Mouse (Mus musculus) lung, postnatal 0 days (tissue): ENCODE measurements around the gene Gga1. TPM values are rescaled to one million over a fixed set of nuclear protein-coding genes. Genes with fewer than 3 reads are reported as not detected.

Experiments used
- ATAC-seq: fragments of 200-750 bp; cut with Nextera tagmentation; 2 replicates; pipeline ENCODE4 v1.8.0; 2017; ENCODE audit warnings: moderate library complexity
- DNase-seq: peaks from one replicate; pipeline ENCODE4 v3.0.0-alpha.2; 2016; ENCODE audit warnings: low spot score
- H3K27ac ChIP-seq: fragments of 300-500 bp; sonication (generic); 2 replicates; pipeline ENCODE4 v1.5.1; 2014; ENCODE audit warnings: antibody characterized with exemption, mild to moderate bottlenecking, low read length, mixed read lengths
- H3K27me3 ChIP-seq: fragments of 300-500 bp; sonication (generic); replicated peaks from 2 replicates; pipeline ENCODE4 v1.6.1; 2014; ENCODE audit warnings: low read length, mixed read lengths; ENCODE audit not compliant: insufficient read depth
- H3K36me3 ChIP-seq: fragments of 300-500 bp; sonication (generic); 2 replicates; pipeline ENCODE4 v1.6.1; 2014; ENCODE audit warnings: low read length, mixed read lengths; ENCODE audit not compliant: insufficient read depth
- H3K4me1 ChIP-seq: fragments of 300-500 bp; sonication (generic); 2 replicates; pipeline ENCODE4 v1.6.1; 2014; ENCODE audit warnings: antibody characterized with exemption, low read depth, low read length, mixed read lengths; ENCODE audit not compliant: insufficient read depth
- H3K4me2 ChIP-seq: fragments of 300-500 bp; sonication (generic); replicated peaks from 2 replicates; pipeline ENCODE4 v1.6.1; 2014; ENCODE audit warnings: low read depth, mild to moderate bottlenecking, low read length, moderate library complexity, mixed read lengths
- H3K4me3 ChIP-seq: fragments of 300-500 bp; sonication (generic); 2 replicates; pipeline ENCODE4 v1.5.1; 2014; ENCODE audit warnings: low read depth, low read length
- H3K9ac ChIP-seq: fragments of 300-500 bp; sonication (generic); replicated peaks from 2 replicates; pipeline ENCODE4 v1.6.1; 2014; ENCODE audit warnings: low read depth, mild to moderate bottlenecking
- H3K9me3 ChIP-seq: fragments of 300-500 bp; sonication (generic); 2 replicates; pipeline ENCODE4 v1.6.1; 2016; ENCODE audit warnings: low read length, mixed read lengths
- CTCF ChIP-seq: IDR thresholded peaks from 2 replicates; pipeline ENCODE4 v1.5.1; 2016; ENCODE audit warnings: antibody characterized with exemption, mild to moderate bottlenecking
- EP300 ChIP-seq: IDR thresholded peaks from 2 replicates; pipeline ENCODE4 v1.6.1; 2016; ENCODE audit warnings: antibody characterized with exemption, mild to moderate bottlenecking, control low read depth
- WGBS: fragments of 180-500 bp; shearing (Covaris S2); extraction: QIAGEN DNeasy Blood & Tissue Kit; methylation state at CpG from one replicate; pipeline ENCODE4 v1.1.7; 2014; 5-methylcytosine and 5-hydroxymethylcytosine counted together
- polyA plus RNA-seq: library from polyadenylated mRNA; unstranded; fragments of >200 nt; fragmentation: Nextera tagmentation; extraction: Ambion mirVana; gene quantifications from 2 replicates; pipeline ENCODE4 v1.2.1, GENCODE M21; 2015

Gga1 gene
- polyA plus RNA-seq, 1 experiment from 2014 or later: 51.5 TPM

- no peak overlapping the region for H3K4me3 ChIP-seq
- DNase-seq (no peak), ATAC-seq (no peak)
- H3K4me1 ChIP-seq: peaks cover 14% of the 10 kb centered on the region; the same call in 1 of the 2 replicates
- WGBS: 85% methylated on average over 7 of the region's 7 CpGs
- no peak overlapping the region for H3K27ac ChIP-seq
- TF ChIP-seq CTCF (no peak), EP300 (no peak)
- H3K27me3 ChIP-seq: no peaks in the 10 kb centered on the region
- no peaks in the 10 kb centered on the region for H3K9me3 ChIP-seq
- no peak overlapping the region for H3K4me2 ChIP-seq
- no peaks in the 10 kb centered on the region for H3K36me3 ChIP-seq
- no peak overlapping the region for H3K9ac ChIP-seq
Measured at GRCm38 (mm10) chr15:78930801-78931426, 53.9 kb downstream of the Gga1 start.

GRCm38 (mm10) chr15:78931577-78931976, 54.6 kb downstream of the Gga1 start:
- Histone ChIP-seq H3K27ac (no peak overlapping the region), H3K36me3 (no peaks in the 10 kb centered on the region), H3K27me3 (no peaks in the 10 kb centered on the region), H3K4me2 (no peak overlapping the region), H3K4me3 (no peak overlapping the region), H3K9ac (no peak overlapping the region), H3K9me3 (no peaks in the 10 kb centered on the region), H3K4me1 (peaks cover 9% of the 10 kb centered on the region; the same call in 1 of the 2 replicates)
- ATAC-seq (peak; percentile 37), DNase-seq (peak; percentile 90)
- TF ChIP-seq EP300: no peak
- TF ChIP-seq CTCF: peak; percentile 88
- WGBS: 26% methylated on average over 3 of the region's 3 CpGs

- peak; percentile 88 for ATAC-seq
- peak within 1 kb of the TSS; percentile 55 for H3K4me2 ChIP-seq
- no peak within 1 kb of the TSS for H3K27ac ChIP-seq
- H3K4me1 ChIP-seq: no peaks in the 10 kb centered on the region
- H3K9me3 ChIP-seq: no peaks in the 10 kb centered on the region
- H3K36me3 ChIP-seq: 0 out of 2 replicates have a peak, but pooled peaks cover 5% of the 10 kb centered on the region
- peak; percentile 94 for DNase-seq
- no peaks in the 10 kb centered on the region for H3K27me3 ChIP-seq
- TF ChIP-seq CTCF: peak; percentile 28
- peak; percentile 64 for TF ChIP-seq EP300
- under 1% methylated on average over 40 of the region's 42 CpGs for WGBS
- peak within 1 kb of the TSS; percentile 20; the same call in 1 of the 2 replicates for H3K9ac ChIP-seq
- H3K4me3 ChIP-seq: peak within 1 kb of the TSS; percentile 71
Measured at GRCm38 (mm10) chr15:78934784-78935320, 57.9 kb downstream of the Gga1 start, which contains the start of gene Nol12. TSS of gene Nol12 (plus strand) at chr15:78934933.

DNA sequence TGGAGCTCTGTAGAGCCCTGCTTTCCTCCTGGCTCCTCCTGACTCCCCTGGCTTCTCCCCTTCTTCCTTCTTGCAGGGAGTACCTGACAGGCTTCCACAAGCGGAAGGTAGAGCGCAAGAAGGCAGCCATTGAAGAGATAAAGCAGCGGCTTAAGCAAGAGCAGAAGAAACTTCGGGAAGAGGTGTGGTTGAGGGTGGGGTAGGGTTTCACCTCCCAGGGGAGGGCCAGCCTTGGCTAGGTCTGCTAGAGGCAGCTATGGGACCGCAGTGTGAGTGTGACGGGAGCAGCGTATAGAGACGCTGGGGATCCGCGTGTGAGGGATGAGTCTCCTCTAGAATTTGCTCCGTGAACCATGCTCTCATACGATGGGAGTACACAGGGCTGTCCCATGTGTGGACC, 59.4 kb downstream of the Gga1 start:
- no peaks in the 10 kb centered on the region for H3K27me3 ChIP-seq
- no peak overlapping the region for H3K9ac ChIP-seq
- no peak for DNase-seq
- WGBS: 92% methylated on average over 12 of the region's 12 CpGs
- no peak for TF ChIP-seq EP300
- no peak for TF ChIP-seq CTCF
- no peaks in the 10 kb centered on the region for H3K4me1 ChIP-seq
- H3K36me3 ChIP-seq: 0 out of 2 replicates have a peak, but pooled peaks cover 13% of the 10 kb centered on the region
- ATAC-seq: no peak
- H3K4me2 ChIP-seq: no peak overlapping the region
- H3K27ac ChIP-seq: no peak overlapping the region
- no peak overlapping the region for H3K4me3 ChIP-seq
- H3K9me3 ChIP-seq: no peaks in the 10 kb centered on the region

- H3K9ac ChIP-seq: no peak overlapping the region
- TF ChIP-seq EP300: no peak
- no peak for TF ChIP-seq CTCF
- DNase-seq (no peak), ATAC-seq (no peak)
- H3K27me3 ChIP-seq: no peaks in the 10 kb centered on the region
- H3K4me2 ChIP-seq: no peak overlapping the region
- H3K36me3 ChIP-seq: 0 out of 2 replicates have a peak, but pooled peaks cover 15% of the 10 kb centered on the region
- H3K4me1 ChIP-seq: no peaks in the 10 kb centered on the region
- H3K27ac ChIP-seq: no peak overlapping the region
- no peaks in the 10 kb centered on the region for H3K9me3 ChIP-seq
- 89% methylated on average over 10 of the region's 10 CpGs for WGBS
- H3K4me3 ChIP-seq: no peak overlapping the region
Measured at GRCm38 (mm10) chr15:78937311-78937710, 60.3 kb downstream of the Gga1 start.

DNA sequence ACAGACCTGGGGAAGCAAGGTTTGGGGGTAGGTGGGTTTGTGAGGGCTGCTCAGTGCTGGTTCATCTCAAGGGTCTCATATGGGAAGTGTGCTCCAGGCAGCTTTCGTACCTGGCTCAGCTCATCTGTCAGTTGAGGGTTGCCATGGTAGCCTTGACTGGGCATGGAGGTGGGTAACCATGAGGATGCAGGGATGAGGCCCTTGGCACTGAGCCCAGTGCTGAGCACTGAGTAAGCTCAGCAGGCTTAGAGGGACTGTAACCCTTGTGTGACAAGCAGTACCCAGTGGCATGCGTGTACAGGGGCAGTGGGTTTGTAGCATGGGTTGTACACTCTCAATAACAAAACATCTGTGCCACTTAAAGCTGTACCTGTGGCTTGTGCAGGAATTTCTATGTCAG, 61.0 kb downstream of the Gga1 start:
- Histone ChIP-seq H3K4me3 (no peak overlapping the region), H3K27ac (no peak overlapping the region), H3K27me3 (no peaks in the 10 kb centered on the region), H3K4me1 (no peaks in the 10 kb centered on the region), H3K9ac (no peak overlapping the region), H3K9me3 (no peaks in the 10 kb centered on the region), H3K36me3 (0 out of 2 replicates have a peak, but pooled peaks cover 15% of the 10 kb centered on the region), H3K4me2 (no peak overlapping the region)
- ATAC-seq: no peak
- TF ChIP-seq CTCF: no peak
- TF ChIP-seq EP300: no peak
- WGBS: 86% methylated on average over 2 of the region's 2 CpGs
- no peak for DNase-seq
